Mouse (Mus musculus) kidney, adult 2 months (tissue): ENCODE measurements around the gene Rasgrp3.

ENCODE experiments used
- CTCF ChIP-seq: fragments of 200-500 bp; conservative IDR thresholded peaks from 2 replicates; pipeline ENCODE4 v1.5.1; 2011; ENCODE audit warnings: low read depth, mild to moderate bottlenecking, control low read depth, low read length, moderate library complexity, mixed read lengths; ENCODE audit not compliant: insufficient read depth, insufficient read length
- POLR2A ChIP-seq: fragments of 200-500 bp; IDR thresholded peaks from one replicate; pipeline ENCODE4 v1.6.1; 2011; ENCODE audit warnings: low read depth, low read length, control low read depth

- TF ChIP-seq POLR2A (no peak), CTCF (no peak)
These were observed 88.1 kb downstream of the Rasgrp3 start for GRCm38 (mm10) chr17:75523812-75524211.
